Mouse (Mus musculus) heart, embryonic 15.5 days (tissue): ENCODE data around the gene Sox1. TPM values are rescaled to one million over a fixed set of nuclear protein-coding genes. Genes with fewer than 3 reads are reported as not detected.
A peak's percentile ranks its signal among the peaks of the same experiment; 100 is the strongest.

Experiments
- ATAC-seq: fragments of 200-750 bp; cut with Nextera tagmentation; replicated peaks from 2 replicates; pipeline ENCODE4 v1.8.0; 2017; ENCODE audit warnings: low read depth, moderate TSS enrichment; ENCODE audit not compliant: insufficient number of reproducible peaks, insufficient read depth, low FRiP score
- H3K27ac ChIP-seq: fragments of 300-500 bp; sonication (generic); 2 replicates; pipeline ENCODE4 v1.5.1; 2015; ENCODE audit warnings: mild to moderate bottlenecking, inconsistent platforms
- H3K27me3 ChIP-seq: fragments of 300-500 bp; sonication (generic); 2 replicates; pipeline ENCODE4 v1.6.1; 2015; ENCODE audit warnings: inconsistent platforms
- H3K36me3 ChIP-seq: fragments of 300-500 bp; sonication (generic); 2 replicates; pipeline ENCODE4 v1.6.1; 2015; ENCODE audit warnings: mild to moderate bottlenecking, inconsistent platforms
- H3K4me1 ChIP-seq: fragments of 300-500 bp; sonication (generic); replicated peaks from 2 replicates; pipeline ENCODE4 v1.6.1; 2015; ENCODE audit warnings: inconsistent platforms
- H3K4me2 ChIP-seq: fragments of 300-500 bp; sonication (generic); 2 replicates; pipeline ENCODE4 v1.6.1; 2015; ENCODE audit warnings: inconsistent platforms, mild to moderate bottlenecking, moderate library complexity
- H3K4me3 ChIP-seq: fragments of 300-500 bp; sonication (generic); 2 replicates; pipeline ENCODE4 v1.5.1; 2015; ENCODE audit warnings: mild to moderate bottlenecking, inconsistent platforms
- H3K9ac ChIP-seq: fragments of 300-500 bp; sonication (generic); 2 replicates; pipeline ENCODE4 v1.6.1; 2015; ENCODE audit warnings: mild to moderate bottlenecking, inconsistent platforms
- H3K9me3 ChIP-seq: fragments of 300-500 bp; sonication (generic); replicated peaks from 2 replicates; pipeline ENCODE4 v1.6.1; 2016; ENCODE audit warnings: inconsistent platforms
- WGBS: fragments of 180-500 bp; shearing (Covaris S2); methylation state at CpG from one replicate; pipeline ENCODE4 v1.1.7; 2015; ENCODE audit warnings: mixed read lengths; 5-methylcytosine and 5-hydroxymethylcytosine counted together
- polyA plus RNA-seq: library from polyadenylated mRNA; unstranded; fragments of >200 nt; fragmentation: Nextera tagmentation; extraction: Ambion mirVana; gene quantifications from 2 replicates; pipeline ENCODE4 v1.2.1, GENCODE M21; 2015

Gene Sox1
- polyA plus RNA-seq, 1 experiment from 2014 or later, result not detected

- H3K4me2 ChIP-seq, result no peak overlapping the region
- H3K27me3 ChIP-seq, result peaks cover 90% of the 10 kb centered on the region
- 4% methylated on average over 21 of the region's 21 CpGs for WGBS
- no peaks in the 10 kb centered on the region for H3K36me3 ChIP-seq
- H3K9me3 ChIP-seq, result no peaks in the 10 kb centered on the region
- no peak for ATAC-seq
- no peak overlapping the region for H3K27ac ChIP-seq
- no peak overlapping the region for H3K9ac ChIP-seq
- H3K4me3 ChIP-seq, result no peak overlapping the region
- H3K4me1 ChIP-seq, result peaks cover 26% of the 10 kb centered on the region
These were observed 12.2 kb upstream of the Sox1 start for GRCm38 (mm10) chr8:12382707-12383561.

- Histone ChIP-seq H3K27me3 (peaks cover 99% of the 10 kb centered on the region), H3K4me2 (peak overlapping the region; percentile 61), H3K4me3 (peak overlapping the region; percentile 43), H3K9ac (peak overlapping the region; percentile 9; the same call in 1 of the 2 replicates), H3K36me3 (no peaks in the 10 kb centered on the region), H3K27ac (no peak overlapping the region), H3K4me1 (peaks cover 26% of the 10 kb centered on the region), H3K9me3 (no peaks in the 10 kb centered on the region)
- WGBS, result 1% methylated on average over 34 of the region's 34 CpGs
- ATAC-seq, result no peak
These were observed 10.9 kb upstream of the Sox1 start for GRCm38 (mm10) chr8:12383979-12384890.

- H3K27me3 ChIP-seq, result peaks cover 97% of the 10 kb centered on the region
- no peak overlapping the region for H3K9ac ChIP-seq
- no peak overlapping the region for H3K27ac ChIP-seq
- under 1% methylated on average over 57 of the region's 57 CpGs for WGBS
- H3K4me1 ChIP-seq, result peaks cover 26% of the 10 kb centered on the region
- peak overlapping the region; percentile 43 for H3K4me3 ChIP-seq
- H3K4me2 ChIP-seq, result peak overlapping the region; percentile 61
- no peak for ATAC-seq
- no peaks in the 10 kb centered on the region for H3K36me3 ChIP-seq
- H3K9me3 ChIP-seq, result no peaks in the 10 kb centered on the region
These were observed 10.0 kb upstream of the Sox1 start for GRCm38 (mm10) chr8:12384996-12385685.

GRCm38 (mm10) chr8:12385686-12386488, 9.2 kb upstream of the Sox1 start:
- Histone ChIP-seq H3K9ac (no peak overlapping the region), H3K4me3 (peak overlapping the region; percentile 43), H3K4me2 (peak overlapping the region; percentile 61), H3K27ac (no peak overlapping the region), H3K27me3 (peaks cover 97% of the 10 kb centered on the region), H3K4me1 (peaks cover 26% of the 10 kb centered on the region), H3K36me3 (no peaks in the 10 kb centered on the region), H3K9me3 (no peaks in the 10 kb centered on the region)
- under 1% methylated on average over 72 of the region's 74 CpGs for WGBS
- ATAC-seq, result no peak

- H3K27me3 ChIP-seq, result peaks cover 97% of the 10 kb centered on the region
- H3K36me3 ChIP-seq, result no peaks in the 10 kb centered on the region
- ATAC-seq, result no peak
- H3K4me2 ChIP-seq, result no peak overlapping the region
- WGBS, result 2% methylated on average over 31 of the region's 32 CpGs
- no peak overlapping the region for H3K9ac ChIP-seq
- H3K27ac ChIP-seq, result no peak overlapping the region
- H3K9me3 ChIP-seq, result no peaks in the 10 kb centered on the region
- no peak overlapping the region for H3K4me3 ChIP-seq
- H3K4me1 ChIP-seq, result peaks cover 26% of the 10 kb centered on the region
These were observed 8.4 kb upstream of the Sox1 start for GRCm38 (mm10) chr8:12386530-12387222.

GRCm38 (mm10) chr8:12387223-12387860, 7.8 kb upstream of the Sox1 start:
- Histone ChIP-seq H3K9me3 (no peaks in the 10 kb centered on the region), H3K9ac (no peak overlapping the region), H3K4me2 (no peak overlapping the region), H3K27me3 (peaks cover 97% of the 10 kb centered on the region), H3K4me3 (no peak overlapping the region), H3K4me1 (peaks cover 26% of the 10 kb centered on the region), H3K27ac (no peak overlapping the region), H3K36me3 (no peaks in the 10 kb centered on the region)
- ATAC-seq, result no peak
- WGBS, result under 1% methylated on average over 13 of the region's 13 CpGs

GRCm38 (mm10) chr8:12387901-12388300, 7.2 kb upstream of the Sox1 start:
- H3K36me3 ChIP-seq, result no peaks in the 10 kb centered on the region
- 6% methylated on average over 4 of the region's 4 CpGs for WGBS
- H3K27me3 ChIP-seq, result peaks cover 97% of the 10 kb centered on the region
- H3K4me1 ChIP-seq, result peaks cover 26% of the 10 kb centered on the region
- H3K9me3 ChIP-seq, result no peaks in the 10 kb centered on the region
- no peak overlapping the region for H3K9ac ChIP-seq
- H3K27ac ChIP-seq, result no peak overlapping the region
- H3K4me3 ChIP-seq, result no peak overlapping the region
- no peak overlapping the region for H3K4me2 ChIP-seq
- no peak for ATAC-seq

- no peak for ATAC-seq
- 8% methylated on average over 10 of the region's 10 CpGs for WGBS
These were observed 6.5 kb upstream of the Sox1 start for GRCm38 (mm10) chr8:12388390-12389115.

GRCm38 (mm10) chr8:12389116-12389471, 6.0 kb upstream of the Sox1 start:
- Histone ChIP-seq H3K4me3 (no peak overlapping the region), H3K4me1 (peaks cover 23% of the 10 kb centered on the region), H3K27ac (no peak overlapping the region), H3K9ac (no peak overlapping the region), H3K9me3 (no peaks in the 10 kb centered on the region), H3K4me2 (no peak overlapping the region), H3K27me3 (peaks cover 96% of the 10 kb centered on the region), H3K36me3 (no peaks in the 10 kb centered on the region)
- 5% methylated on average over 5 of the region's 5 CpGs for WGBS
- ATAC-seq, result no peak

More at GRCm38 (mm10) chr8:12388390-12389115, 6.5 kb upstream of the Sox1 start:
- H3K27ac ChIP-seq, result no peak overlapping the region
- H3K4me1 ChIP-seq, result peaks cover 26% of the 10 kb centered on the region
- no peak overlapping the region for H3K9ac ChIP-seq
- H3K9me3 ChIP-seq, result no peaks in the 10 kb centered on the region
- H3K4me3 ChIP-seq, result no peak overlapping the region
- no peaks in the 10 kb centered on the region for H3K36me3 ChIP-seq
- no peak overlapping the region for H3K4me2 ChIP-seq
- peaks cover 97% of the 10 kb centered on the region for H3K27me3 ChIP-seq
